Mouse (Mus musculus) v-Abl transformed pro-B cells (cell line): ENCODE measurements around the gene Hist1h2ba.

Experiments used
- in situ Hi-C, 2 experiments: fragments of 400-800 bp; cut with MboI; formaldehyde crosslinking; loops; one replicate each; pipeline ENCODE4 v1.15.1; 2025; ENCODE audit not compliant: unreplicated experiment in 2 of 2

The Hist1h2ba gene

DNA sequence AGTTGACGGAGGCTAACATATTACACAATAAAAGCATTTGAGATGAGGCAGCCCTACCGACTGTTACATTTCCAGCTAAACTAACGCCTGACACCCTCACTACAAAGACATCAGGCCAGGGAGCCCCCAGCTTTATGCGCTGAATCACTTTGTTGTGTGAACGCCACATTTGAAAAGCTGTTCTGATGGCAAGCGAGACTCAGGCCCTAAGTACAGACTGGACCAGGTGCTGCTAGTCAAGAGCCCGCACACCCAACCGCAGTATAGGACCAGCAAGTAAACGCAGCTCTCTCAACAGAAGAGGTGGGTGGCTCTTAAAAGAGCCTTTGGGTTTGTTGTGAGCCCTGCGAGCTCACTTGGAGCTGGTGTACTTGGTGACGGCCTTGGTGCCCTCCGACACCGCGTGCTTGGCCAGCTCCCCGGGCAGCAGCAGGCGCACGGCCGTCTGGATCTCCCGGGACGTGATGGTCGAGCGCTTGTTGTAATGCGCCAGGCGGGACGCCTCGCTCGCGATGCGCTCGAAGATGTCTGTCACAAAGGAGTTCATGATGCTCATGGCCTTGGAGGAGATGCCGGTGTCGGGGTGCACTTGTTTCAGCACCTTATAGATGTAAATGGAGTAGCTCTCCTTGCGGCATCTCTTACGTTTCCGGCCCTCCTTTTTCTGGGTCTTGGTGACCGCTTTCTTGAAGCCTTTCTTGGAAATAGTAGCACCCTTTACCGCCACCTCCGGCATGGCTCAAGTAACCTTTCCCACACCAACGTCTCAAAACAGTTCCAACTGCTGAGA, at the start of gene Hist1h2ba:
Hist1h2ba (minus strand) TSS at position 736 of the 790 bp plus-strand sequence.
- in situ Hi-C loops: loop anchor here in 1 of 2 experiments (10.0 kb wide), 1 partner anchor 49 kb away; no protein-coding TSS in a partner anchor

DNA sequence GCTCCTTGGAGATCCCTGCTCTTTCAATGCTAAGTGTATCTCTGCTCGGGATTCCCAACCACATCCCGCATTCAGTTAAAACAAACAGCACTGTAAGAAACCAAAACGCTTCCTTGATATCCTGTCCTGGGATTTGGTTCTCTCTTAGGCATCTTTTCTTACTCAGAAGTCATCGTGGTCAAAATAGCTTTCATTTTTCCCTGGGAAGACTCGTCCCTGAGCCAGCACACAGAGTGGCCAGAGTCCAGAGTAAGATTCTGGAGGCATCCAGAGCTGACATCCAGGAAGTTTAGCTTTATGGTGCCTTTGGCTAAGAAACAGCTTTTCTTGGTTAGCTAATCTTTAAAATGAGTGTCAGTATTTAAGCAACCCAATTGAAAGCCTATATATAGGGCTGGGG, 38.3 kb upstream of the Hist1h2ba start:
- in situ Hi-C loops: loop anchor here in 1 of 2 experiments (25.0 kb wide), 1 partner anchor 315 kb away; the partner anchor contains the start of gene Carmil1

DNA sequence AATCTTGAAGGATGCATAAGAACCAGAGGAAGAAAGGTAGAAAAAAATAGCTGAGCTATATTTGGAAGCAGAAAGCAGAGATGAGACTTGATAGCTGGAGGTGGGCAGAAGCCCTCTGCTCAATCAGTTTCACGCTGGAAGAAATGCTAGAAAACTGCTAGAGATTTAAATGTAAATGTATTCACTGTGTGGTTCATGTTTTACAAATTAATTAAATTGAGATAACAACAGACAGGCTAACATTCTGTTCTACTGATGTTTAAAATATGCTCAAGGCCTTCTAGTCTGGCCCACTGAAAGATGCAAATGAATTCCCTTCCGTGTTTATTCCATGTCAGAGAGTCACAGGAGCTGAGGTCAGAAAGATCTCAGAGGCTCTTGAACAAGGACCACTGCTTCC, 37.9 kb upstream of the Hist1h2ba start:
- in situ Hi-C loops: loop anchor here in 1 of 2 experiments (25.0 kb wide), 1 partner anchor 315 kb away; the partner anchor contains the start of gene Carmil1

DNA sequence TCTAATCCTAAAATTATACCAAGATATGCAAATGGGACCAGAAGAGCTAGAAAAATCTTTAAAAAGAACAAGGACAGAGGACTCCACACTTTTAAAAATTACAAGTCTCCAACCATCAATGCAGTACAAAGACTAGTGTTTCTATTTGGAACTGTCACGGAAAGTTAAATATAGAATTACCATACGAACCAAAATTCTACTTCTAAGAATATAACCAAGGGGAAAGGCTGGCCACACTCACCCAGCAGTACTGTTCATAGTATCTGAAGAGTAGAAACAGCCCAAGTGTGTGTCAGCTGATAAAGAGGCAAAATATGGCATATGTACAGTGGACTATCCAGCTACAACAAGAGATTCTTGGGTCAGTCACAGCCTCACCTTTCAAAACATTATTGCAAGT, 31.0 kb upstream of the Hist1h2ba start:
- in situ Hi-C loops: loop anchor here in 1 of 2 experiments (25.0 kb wide), 1 partner anchor 322 kb away; the partner anchor contains the start of gene Carmil1

DNA sequence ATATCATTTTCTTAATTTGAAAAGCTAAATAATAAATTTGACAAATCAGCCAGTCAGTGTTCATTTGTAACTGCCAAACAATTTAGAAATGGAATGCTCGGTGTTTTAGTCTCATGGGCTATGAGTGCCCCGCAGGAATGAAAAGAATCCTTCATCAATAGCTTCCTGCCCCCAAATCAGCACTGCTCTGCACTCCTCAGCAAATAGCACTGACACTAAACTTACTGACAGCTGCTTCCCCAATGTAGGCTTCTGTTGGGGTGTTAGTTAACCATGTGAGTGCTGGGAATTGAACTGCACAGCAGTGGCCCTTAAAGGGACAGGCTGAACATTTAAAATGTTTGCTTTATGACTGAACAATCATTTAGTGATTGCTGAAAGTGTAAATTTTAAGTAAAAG, 25.8 kb upstream of the Hist1h2ba start:
- in situ Hi-C loops: loop anchor here in 1 of 2 experiments (25.0 kb wide), 1 partner anchor 328 kb away; the partner anchor contains the start of gene Carmil1

DNA sequence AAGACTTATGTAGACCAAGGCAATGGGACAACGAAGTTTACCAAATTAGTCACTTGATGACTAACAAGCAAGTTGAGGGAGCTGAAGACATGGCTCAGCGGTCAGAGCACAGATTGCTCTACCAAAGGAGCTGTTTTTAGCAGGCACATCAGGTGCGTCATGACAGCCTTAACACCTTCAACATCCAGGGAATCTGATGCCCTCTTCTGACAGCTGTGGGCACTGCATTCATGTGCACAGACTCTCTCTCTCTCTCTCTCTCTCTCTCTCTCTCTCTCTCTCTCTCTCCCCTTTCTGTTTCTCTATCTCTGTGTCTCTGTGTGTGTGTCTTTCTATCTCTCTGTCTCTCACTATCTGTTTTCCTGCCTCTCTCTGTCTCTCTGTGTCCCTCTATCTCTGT, 17.0 kb upstream of the Hist1h2ba start:
- in situ Hi-C loops: loop anchor here (5.0 to 25.0 kb wide), 2 partner anchors 119 to 336 kb away; partner anchors contain the start of gene Carmil1 (in 1 of the 2)

DNA sequence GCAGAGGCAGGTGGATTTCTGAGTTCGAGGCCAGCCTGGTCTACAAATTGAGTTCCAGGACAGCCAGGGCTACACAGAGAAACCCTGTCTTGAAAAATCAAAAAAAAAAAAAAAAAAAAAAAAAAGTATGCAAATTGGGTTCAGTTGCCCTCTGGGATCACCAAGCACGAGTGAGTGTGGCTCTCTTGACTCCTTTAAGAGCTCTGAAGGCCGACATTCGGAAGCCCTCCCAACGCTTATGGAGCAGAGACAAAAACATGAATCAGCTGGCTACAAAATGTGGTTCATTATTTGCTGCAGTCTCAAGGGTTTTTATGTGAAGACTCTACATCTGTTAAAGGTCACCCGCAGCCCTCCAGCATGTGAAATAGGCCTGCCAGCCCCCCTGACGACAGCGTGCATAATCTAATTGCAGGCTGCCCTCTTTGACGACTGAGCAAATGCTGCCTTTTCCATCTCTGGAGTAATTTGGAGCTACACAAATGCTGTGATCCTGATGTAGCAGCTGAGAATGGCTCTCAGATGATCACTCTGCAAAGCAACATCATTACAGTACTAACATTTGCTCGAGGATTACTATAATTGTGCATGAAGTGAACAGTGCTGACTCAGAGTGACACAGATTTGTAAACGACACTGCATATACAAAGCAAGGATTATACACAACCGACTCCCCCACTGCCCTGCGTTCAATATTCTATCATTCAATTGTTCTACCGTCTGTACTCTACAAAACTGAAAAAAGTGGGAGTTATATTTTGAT, 15.7 kb upstream of the Hist1h2ba start:
- in situ Hi-C loops: loop anchor here (5.0 to 25.0 kb wide), 2 partner anchors 117 to 338 kb away; partner anchors contain the start of gene Carmil1 (in 1 of the 2)

DNA sequence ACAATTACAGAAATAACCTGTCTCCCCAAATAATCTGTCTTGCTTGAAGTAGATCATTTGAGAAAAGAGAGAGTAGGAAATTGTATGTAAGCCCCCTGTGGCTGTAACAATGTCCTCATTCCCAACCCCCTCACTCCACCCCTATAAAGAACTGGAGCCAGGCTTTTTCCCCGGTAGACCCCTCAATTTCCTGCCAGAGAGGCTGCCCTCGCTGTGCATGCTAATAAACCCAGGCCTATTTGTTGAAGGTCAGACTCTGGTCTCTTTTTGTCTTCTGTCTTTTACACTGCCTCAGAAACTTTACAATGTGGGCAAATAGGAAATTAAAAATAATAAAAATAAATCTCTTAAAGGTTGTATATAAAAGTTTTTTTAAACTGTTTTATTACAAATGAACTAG, 12.3 kb upstream of the Hist1h2ba start:
- in situ Hi-C loops: no loop called here

DNA sequence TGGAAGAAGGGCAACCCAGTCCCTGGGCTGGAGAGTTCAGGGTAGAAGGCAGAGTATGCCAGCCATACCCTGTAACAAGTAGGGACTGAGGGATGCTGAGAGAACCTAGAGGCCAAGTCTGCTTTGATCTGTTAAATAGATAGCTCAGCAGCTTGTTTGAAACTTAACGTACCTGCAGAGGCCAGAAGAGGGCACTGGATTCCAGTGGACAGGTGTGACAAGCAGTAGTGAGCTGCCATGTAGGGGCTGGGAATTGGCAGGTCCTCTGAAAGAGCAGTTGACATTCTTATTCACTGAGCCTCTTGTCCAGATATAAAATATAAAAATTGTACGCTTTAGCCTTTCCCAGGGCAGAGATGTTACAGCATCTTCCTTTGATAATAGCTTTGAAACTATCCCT, 8.9 kb upstream of the Hist1h2ba start:
- in situ Hi-C loops: no loop called here

DNA sequence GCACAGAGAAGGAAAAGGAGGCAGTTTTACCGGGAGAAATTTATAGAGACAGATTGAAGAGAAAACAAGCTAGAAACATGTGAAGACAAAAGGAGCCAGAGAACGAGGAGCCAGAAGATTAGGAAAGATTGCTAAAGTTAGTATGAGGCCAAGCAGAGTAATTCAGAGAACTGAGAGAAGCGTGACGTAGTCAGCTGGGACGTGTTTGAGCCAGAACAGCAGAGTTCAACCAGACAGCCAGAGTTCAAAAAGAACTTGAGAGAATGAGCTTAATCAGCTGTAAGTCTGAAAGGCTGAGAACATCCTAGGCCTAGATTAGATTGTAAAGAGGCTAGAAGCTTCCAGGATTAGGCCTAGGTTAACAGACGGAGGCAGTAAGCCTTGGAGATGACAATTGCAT, 6.3 kb upstream of the Hist1h2ba start:
- in situ Hi-C loops: no loop called here

DNA sequence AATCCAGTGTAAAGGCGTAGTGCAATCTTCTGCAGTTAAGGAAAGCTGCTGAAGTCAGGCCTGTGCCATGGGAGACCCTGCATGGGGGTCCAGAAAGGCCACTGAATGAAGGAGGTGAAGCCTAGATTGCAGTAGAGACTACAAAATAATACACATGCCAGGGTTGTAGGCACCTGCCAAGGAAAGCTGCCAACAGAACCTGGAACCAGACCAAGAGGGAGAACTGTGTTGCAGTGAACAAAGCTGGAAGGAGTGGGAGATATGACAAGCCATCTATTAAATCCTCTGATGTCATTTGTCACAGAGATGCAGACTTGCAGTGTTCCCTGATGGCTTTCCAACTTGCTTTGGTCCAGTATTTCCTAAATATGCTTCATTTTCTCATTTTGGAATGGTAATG, 4.7 kb upstream of the Hist1h2ba start:
- in situ Hi-C loops: loop anchor here in 1 of 2 experiments (10.0 kb wide), 1 partner anchor 54 kb away; no protein-coding TSS in a partner anchor

DNA sequence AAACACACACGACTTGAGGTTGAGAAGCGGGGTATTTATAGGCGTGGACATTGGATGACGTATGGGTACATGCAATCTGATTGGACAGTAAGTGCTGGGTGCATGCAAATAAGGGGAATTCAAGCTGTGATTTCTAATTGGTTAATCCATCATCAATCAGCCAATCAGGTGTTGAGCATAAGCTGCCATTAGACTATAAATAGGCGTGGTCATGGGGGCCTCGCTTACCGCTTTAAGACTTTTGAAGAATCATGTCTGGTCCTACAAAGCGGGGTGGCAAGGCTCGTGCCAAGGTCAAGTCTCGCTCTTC, 210 bp upstream of the Hist1h2ba start, which contains the start of gene Hist1h2aa:
Hist1h2aa (plus strand) TSS at position 252 of the 310 bp plus-strand sequence.
- in situ Hi-C loops: loop anchor here in 1 of 2 experiments (10.0 kb wide), 1 partner anchor 49 kb away; no protein-coding TSS in a partner anchor

DNA sequence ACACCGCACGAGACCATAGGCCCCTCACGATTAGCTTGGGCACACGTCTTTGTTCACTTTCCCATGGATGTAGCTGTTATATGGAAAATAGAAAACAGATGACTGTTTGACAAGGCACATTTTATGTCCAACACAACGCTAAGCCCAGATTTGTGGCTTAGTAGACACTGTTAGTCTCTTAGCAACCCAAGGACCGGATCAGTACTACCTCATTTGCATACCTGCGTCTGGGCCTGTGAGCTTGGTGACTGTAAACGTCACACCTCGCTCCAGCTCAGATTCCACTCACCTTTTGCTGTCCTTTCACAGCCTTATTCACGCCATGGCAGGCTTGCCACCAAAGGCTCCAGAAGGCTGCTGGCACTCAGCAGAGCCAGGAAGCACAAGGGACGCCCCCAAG, 3.1 kb downstream of the Hist1h2ba start:
- in situ Hi-C loops: loop anchor here in 1 of 2 experiments (10.0 kb wide), 1 partner anchor 46 kb away; no protein-coding TSS in a partner anchor

DNA sequence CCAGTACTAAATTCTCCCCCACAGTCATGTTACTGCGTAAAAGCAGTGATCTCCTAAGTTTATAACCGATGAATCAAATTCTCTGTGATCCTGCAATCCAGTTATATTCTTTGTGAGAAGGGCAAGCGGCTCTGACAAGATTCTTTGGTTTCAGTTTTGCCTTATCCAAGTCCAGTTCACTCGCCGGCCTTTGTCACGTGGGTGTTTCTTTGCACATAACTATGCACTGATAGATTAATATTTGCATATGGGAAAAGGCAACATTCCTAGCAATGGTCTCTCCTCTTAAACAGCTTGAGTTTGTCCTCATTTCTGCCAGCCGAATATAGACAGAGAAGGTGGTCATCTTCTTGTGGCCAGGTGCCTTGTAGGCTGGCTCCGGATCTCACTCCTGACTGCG, 3.5 kb downstream of the Hist1h2ba start:
- in situ Hi-C loops: loop anchor here in 1 of 2 experiments (10.0 kb wide), 1 partner anchor 46 kb away; no protein-coding TSS in a partner anchor

DNA sequence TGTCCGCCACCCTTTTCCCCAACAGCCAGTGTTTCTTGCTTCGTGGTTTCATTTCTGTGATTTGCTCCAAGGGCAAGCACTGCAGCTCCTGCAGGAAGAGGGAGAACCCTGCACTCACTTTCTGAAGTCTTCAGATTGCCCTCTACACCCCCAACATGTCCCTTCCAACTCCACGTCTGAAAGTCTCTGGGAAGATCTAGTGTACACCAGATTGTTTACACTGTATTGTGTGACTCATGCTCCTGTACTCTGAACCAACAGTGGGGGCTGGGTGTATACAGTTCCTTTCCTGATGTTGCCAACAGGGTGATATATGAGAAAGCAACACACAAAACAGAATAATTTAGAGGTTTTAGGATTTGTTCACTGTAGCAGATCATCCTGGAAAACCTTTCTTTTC, 5.3 kb downstream of the Hist1h2ba start:
- in situ Hi-C loops: no loop called here

DNA sequence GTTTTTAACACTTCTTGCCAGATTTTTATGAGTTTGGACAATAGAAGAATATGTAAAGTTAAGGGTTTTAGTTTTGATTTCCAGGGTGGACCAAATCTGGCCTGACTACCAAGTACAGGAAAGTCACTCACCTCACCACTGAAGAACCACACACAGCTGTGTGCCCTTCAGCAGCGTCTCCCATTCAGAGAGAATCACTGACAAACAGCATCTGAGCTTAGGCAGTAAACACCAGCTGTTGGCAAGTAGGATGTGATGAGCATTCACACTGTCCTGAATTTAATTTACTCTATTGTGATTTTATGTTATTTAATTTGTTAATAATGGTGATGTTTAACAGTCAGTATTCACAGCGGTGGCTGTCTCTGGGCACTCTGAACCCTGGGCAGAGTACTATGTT, 8.2 kb downstream of the Hist1h2ba start:
- in situ Hi-C loops: no loop called here

DNA sequence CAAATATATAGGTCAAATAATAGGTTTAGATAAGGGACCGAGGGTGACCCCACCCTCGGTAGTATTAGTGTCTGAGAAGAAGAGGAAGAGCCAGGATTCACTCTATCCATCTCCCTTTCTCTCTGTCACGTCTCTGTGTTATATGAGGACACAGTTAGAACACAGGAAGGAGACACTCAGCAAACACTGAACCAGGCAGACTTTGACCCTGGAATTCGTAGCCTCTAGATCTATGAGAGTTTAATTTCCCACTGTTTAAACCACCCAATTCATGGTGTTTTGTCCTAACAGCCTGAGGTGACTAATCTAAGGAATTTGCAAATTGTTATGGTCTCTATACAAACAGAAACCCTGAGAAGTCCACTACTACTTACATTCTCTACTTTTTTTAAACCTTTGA, 16.3 kb downstream of the Hist1h2ba start:
- in situ Hi-C loops: loop anchor here in 1 of 2 experiments (25.0 kb wide), 3 partner anchors 330 to 1880 kb away; partner anchors contain the start of genes Hist1h2ag, Hist1h2ah, Hist1h2bj and Hist1h2bk

DNA sequence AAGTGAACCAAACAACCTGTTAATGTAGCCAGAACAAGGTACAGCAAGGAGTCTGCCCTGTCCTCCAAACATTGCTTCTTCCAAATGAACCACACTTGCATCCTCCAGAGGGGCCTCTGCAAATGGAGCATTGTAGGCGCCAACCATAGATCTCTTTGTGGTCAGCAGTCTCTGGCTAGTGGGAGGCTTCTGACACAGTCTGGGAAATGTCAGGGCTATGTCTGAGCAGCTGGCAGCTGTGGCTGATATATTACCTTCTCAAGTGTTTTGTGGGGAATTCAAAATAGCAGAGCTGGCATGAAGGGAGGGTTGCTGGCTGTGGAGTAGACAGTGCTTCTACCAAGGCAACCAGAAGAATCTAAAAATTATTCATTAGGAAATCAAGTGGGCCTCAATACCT, 17.8 kb downstream of the Hist1h2ba start:
- in situ Hi-C loops: loop anchor here in 1 of 2 experiments (25.0 kb wide), 3 partner anchors 329 to 1879 kb away; partner anchors contain the start of genes Hist1h2ag, Hist1h2ah, Hist1h2bj and Hist1h2bk

DNA sequence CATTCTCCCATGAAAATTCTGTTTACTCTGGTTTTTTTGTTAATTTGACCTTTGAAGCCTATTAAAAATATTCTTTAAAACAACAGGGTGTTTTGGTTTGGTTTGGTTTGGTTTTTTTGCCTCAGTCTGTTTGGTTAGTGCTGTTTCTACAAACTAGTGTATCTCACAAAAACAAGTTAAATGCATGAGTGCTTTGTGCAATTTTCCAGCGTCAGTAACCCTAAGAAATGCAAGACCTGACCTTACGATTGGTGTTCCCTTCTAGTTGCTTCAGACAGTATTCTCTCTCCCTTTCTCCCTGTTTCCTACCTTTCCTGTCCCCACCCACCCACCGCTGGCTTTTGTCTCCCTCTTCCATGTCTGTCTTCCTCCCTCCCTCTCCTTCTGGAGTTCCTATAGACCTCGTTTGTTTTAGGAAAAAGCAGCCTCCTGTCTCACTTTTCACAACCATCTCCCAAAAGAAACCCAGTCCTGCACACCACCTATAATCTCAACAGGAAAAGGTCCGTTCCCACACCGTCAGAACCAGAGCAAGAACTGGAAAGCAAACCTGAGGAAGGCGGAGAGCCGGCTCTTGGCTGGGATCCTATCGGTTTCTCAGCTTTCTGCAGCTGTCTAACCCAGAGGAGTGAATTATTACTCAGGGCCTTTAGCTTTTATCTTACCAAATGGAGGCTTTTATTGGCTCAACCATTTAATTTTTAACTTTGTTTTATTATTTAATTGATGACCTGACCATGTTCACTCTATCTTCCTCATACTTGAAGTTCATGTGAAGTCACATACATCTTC, 19.4 kb downstream of the Hist1h2ba start, which contains the start of gene Slc17a4:
Slc17a4 (minus strand) TSS at position 634 of the 792 bp plus-strand sequence.
- in situ Hi-C loops: loop anchor here in 1 of 2 experiments (25.0 kb wide), 3 partner anchors 327 to 1877 kb away; partner anchors contain the start of genes Hist1h2ag, Hist1h2ah, Hist1h2bj and Hist1h2bk
